Mouse (Mus musculus): ENCODE results near the gene Rps6ka6. TPM values are rescaled to one million over a fixed set of nuclear protein-coding genes. Genes with fewer than 3 reads are reported as not detected.

Gene Rps6ka6
- polyA plus RNA-seq, 1 experiment from 2014 or later: 19.5 TPM

GRCm38 (mm10) chrX:111374177-111374576 is 163.6 kb downstream of the Rps6ka6 start:
- Histone ChIP-seq H3K9ac (no peak overlapping the region), H3K4me2 (no peak overlapping the region), H3K27ac (no peak overlapping the region), H3K9me3 (no peaks in the 10 kb centered on the region), H3K27me3 (no peaks in the 10 kb centered on the region), H3K36me3 (no peaks in the 10 kb centered on the region), H3K4me1 (no peaks in the 10 kb centered on the region), H3K4me3 (no peak overlapping the region)
- no peak for ATAC-seq (ENCODE audit: borderline replicate concordance, extremely low read depth, low FRiP score, low TSS enrichment)
- 18% methylated on average over 1 of the region's 1 CpGs for WGBS

Other genes with a start within 250 kb of the Rps6ka6 start
- gene Hdx, start 159.1 kb upstream of the Rps6ka6 start, polyA plus RNA-seq (2015; fragmentation: Nextera tagmentation; extraction: Ambion mirVana): 1.00 and 1.0 TPM in 2 replicates

Data from lung, embryonic 15.5 days (tissue).